Mouse (Mus musculus): Measurements from ENCODE around the gene Mospd1. TPM values are rescaled to one million over a fixed set of nuclear protein-coding genes. Genes with fewer than 3 reads are reported as not detected.
A peak's percentile ranks its signal among the peaks of the same experiment; 100 is the strongest.

Gene Mospd1
- polyA plus RNA-seq (2017; shearing (Covaris generic)), result 10 to 100 TPM; 20.2 to 28.7 (median 21.0) TPM

DNA sequence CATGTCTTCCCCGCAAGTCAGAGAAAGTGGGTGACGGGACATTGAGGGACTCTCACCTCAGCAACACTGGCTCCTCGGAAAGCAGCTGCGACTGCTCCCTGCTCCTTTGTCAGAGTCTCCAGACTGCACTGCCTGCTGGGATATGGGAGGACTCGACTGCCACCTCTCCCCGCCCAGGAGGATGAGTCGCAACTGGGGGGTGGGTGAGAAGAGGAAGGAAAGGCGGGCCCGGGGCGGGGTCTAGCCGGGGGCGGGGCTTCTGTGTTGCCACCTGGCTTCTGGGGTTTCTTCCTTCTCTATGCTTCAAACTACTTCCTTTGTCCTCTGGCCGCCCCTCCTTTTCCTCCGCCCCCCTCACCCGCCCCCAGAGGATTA is at the start of gene Mospd1:
Mospd1 (minus strand) TSS at position 137 of the 375 bp plus-strand sequence.
- peak; percentile 87 for ATAC-seq

DNA sequence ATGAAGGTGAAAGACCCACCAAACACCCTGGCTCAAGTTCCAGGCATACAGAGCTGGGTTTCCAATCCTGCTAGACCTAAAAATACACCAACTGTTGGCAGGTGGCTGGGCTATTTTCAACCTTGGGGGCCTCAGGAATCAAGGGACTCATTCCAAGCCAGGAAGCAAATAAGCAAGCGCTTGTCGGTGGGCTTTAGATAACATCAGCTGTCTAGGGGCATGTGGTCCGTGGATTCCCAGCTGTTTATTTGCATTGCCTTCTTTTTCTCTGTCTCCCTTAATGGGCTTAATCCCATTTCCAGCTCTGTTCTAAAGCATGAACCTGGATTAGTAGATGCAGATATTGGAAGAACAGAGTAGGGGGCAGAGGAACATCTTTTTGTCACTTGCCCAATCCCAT is 16.1 kb upstream of the Mospd1 start:
- no peak for ATAC-seq

DNA sequence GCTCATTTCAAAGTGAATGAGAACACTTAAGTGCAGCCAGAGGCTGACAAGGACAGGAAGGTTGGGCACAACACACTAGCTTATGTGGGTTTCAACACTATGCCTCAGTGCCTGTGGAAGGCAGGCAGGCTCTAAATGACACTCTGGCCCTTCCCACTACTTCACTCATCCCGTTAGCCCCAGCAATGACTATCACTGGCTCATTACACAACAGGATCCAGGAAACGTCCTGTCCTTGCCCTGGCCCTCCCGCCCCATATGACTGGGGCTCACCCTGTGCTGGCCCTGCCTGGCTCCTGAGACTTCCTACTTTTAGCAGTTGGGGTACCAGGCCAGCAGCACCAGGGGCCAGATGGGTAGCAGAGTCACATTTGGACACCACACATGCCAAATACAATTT is 12.8 kb upstream of the Mospd1 start:
- ATAC-seq, result no peak

DNA sequence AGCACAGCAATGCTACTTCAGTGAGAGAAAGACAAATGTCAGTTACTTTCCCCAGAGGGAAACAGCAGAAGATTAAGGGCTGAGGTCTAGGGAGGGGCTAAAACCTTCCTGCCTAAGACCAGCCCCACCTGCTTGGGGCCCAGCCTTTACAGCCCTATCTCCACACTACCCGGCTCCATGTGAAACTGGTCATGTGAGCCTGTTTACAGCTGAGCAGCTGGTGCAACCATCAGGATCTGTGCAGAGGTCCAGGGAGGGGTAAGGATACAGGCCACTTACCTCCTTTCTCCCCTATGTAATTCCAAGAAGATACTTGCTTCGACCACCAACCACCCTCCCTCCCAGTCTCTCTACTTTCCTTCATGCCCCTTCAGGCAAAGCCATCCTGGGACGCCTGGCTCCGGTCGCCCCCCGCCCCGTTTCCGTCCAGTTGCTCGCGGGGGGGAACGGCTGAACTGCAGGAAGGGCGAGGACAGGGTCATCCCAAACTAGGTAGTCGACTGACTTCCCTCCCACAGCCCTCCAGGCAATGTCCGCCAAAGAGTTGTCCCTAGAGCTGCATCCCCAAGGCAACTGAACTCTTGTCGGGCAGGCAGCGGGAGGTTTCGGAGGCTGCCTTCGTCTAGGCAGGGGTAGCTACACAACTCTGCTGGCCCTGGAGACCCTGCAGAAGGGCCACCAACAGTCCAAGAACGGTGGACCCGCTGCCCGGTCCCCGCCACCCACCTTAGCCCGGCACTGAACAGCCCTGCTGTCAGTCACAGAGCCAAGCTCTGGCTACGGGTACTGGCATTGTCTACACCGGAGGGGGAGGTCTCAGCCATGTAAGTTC is 552 bp downstream of the Mospd1 start:
- ATAC-seq, result peak; percentile 7

DNA sequence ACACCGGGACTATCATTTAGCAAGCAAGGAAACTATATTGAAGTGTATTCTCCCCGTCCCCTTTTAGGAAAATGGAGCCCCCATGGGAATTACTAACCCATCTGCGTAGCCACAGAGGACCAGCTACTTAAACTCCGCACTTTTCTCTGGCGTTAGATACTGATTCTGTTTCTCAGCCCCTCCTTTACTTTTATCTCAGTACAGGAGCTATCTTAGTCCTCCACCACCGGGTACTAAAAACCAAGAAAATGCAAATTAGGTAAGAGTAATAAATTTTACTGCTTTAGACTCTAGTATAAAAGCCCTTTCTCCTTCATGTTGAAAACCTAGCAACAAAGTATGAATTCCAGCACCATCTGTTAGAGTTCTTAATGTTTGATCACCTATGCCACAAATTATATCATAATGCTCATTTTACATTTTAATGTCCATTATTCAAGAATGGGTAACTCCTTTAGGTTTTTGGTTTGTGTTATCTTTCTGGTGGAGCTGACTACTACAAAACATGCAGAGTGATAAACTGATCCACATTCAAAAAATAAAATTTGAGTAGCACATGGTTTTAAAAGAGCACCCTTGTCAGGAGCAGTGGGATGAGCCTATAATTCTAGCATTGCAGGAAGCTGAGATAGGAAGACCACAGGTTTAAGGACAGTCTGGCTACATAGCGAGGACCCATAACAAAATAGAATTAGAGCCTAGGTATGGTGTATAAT is 5.5 kb downstream of the Mospd1 start:
- no peak for ATAC-seq

DNA sequence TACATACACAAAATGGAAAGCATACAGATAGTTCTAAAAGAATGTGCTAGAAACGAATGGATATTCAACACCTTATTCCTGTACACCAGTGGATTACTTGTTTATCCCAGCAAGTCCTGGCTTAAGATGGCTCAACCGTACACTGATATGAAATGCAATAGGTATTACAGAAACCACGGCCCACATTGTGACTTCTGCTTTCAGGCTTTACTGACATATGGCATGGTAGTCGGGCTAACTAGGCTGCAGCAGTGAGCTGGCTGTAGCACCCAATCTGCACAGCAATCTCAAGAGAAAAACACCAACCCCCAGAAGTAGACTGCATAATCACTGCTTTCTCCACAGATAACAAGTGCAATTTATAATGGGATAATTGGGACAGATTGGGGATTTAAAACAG is 21.9 kb downstream of the Mospd1 start:
- ATAC-seq, result no peak

DNA sequence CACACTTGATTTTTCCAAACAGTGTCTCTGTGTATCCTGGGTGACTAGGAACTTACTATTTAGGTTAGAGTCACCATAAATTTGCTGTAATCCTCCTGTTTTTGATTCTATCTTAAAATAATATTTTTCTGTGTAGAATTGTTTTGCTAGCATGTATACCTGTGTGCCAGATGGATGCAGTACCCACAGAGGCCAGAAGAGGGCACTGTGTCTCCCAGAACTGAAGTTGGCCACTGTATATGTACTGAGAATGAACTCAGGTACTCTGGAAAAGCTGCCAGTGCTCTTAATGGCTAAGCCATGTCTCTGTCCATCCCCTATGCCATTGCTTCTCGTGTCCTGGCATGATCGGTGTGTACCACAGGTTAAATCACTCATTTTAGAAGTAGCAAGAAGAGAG is 28.8 kb downstream of the Mospd1 start:
- no peak for ATAC-seq

DNA sequence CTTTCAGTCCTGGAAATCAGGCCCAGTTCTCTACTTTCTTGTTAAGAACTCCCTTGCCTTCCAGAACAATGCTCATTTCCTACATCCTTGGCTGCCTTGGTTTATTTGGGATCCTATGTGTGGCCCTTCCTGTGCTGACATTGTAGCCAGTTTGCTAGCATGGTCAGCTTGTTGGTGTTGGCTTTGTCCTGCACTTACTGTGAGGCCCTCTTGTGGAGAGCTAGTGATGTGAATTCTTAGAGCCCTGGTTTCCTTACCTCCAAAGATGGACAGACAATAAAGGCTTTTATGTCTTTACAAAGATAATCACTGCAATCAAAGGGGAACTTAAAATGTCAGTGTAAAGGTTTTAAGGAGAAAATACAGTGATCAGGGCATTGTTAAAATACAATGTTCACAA is 32.9 kb downstream of the Mospd1 start:
- ATAC-seq, result no peak

DNA sequence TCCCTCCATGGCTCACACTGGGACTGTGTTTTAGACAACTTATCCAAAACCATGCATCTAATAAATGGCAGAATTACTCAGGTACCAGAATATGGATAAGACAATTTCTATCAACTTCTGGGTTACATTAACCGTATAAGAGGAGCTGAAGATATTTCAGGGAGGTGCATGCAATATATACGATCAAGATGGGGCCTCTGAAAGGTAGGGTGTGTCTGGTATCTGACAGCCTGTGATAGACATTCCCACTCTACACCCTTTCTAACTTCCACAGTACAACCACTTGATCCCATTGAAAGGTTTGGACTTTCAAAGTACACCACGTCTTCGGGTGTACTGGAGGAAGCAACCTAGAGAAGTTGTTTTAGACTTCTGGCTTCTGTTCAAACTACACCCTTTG is 39.9 kb downstream of the Mospd1 start:
- no peak for ATAC-seq

DNA sequence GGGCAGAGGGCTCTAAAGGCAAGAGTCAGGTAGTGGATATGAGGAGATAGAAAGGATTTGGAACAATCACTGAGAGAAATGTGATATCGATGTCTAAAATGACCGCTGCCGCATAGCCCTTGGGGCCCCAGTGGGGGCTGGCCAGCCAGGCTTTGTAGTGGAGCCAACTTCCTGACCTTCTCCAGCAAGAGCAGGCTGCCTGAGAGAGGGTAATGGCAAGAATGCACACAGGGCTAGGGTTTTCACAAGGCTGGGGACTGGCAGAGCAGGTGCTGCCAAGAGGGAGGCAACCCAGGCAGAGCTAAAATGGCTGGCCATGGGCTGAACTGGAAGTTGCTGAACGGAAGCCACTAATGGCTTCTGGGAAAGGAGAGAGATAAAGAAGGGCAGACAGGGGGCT is 49.2 kb downstream of the Mospd1 start:
- no peak for ATAC-seq

DNA sequence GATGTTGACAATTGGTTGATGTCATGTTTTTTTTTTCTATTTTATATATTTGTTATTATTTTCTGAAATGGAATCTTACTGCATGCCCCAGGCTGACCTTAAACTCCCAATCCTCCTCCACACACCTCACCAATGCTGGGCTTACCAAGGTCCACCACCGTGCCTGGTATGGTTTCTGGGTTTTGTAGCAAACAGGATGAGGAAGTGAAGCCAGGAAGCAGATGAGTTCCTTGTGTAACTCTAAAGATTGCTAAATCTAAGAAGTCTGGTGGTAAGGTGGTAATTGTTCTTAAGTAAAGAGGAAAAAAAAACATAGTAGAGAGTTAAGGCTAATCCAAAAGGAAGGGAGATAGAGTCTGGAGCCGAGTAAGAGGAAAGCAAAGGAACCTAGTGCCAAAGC is 49.7 kb downstream of the Mospd1 start:
- no peak for ATAC-seq

Other genes with a start within 250 kb of the Mospd1 start
- not detected for gene Plac1, start 130.4 kb downstream of the Mospd1 start, polyA plus RNA-seq (2017; shearing (Covaris generic))
- 1 to 10 TPM; 2.8 to 4.1 (median 3.5) TPM for gene Fam122b, start 100.7 kb downstream of the Mospd1 start, polyA plus RNA-seq (2017; shearing (Covaris generic))
- not detected for gene Fam122c, start 97.1 kb downstream of the Mospd1 start, polyA plus RNA-seq (2017; shearing (Covaris generic))
- not detected for gene Etd, start 64.4 kb upstream of the Mospd1 start, polyA plus RNA-seq (2017; shearing (Covaris generic))
- gene Rtl8c, start 237.5 kb upstream of the Mospd1 start, polyA plus RNA-seq (2017; shearing (Covaris generic)), result 10 to 100 TPM; 20.6 to 49.1 (median 33.3) TPM
- not detected for gene Gm14597, start 238.5 kb upstream of the Mospd1 start, polyA plus RNA-seq (2017; shearing (Covaris generic))